Comparison of ENCODE assay signal across 26 mouse cellular contexts in genomic region chr11:21374096-21374495, GRCm38 (mm10). TPM values are rescaled to one million over a fixed set of nuclear protein-coding genes. Genes with fewer than 3 reads are reported as not detected.
DNase-seq lines count a peak whose midpoint lies in the region; ATAC-seq and TF ChIP-seq lines count a peak whose summit lies in the region.
"Had no signal": no experiment of that assay in that cellular context is flagged by ENCODE, and none has a peak within 500 bp of the region (broad histone marks: within the 10 kb centered on the region; RNA-seq: fewer than 3 reads in every experiment).

No protein-coding gene starts in this region.

- no peak overlapping the region for H3K27ac ChIP-seq in stomach, postnatal 0 days (replicated peaks)
- H3K27ac ChIP-seq: forebrain, embryonic 15.5 days; heart, embryonic 10.5 days; hindbrain, embryonic 15.5 days; liver, embryonic 13.5 days; macrophage; neural tube, embryonic 15.5 days had no signal

- peak; percentile 21 for DNase-seq in heart, postnatal 4 days
- DNase-seq in heart, postnatal 25 days (ENCODE audit: low spot score) = no peak
- DNase-seq in kidney, adult 8-10 months = peak; percentile 52 to 53
- no peak for DNase-seq in kidney, postnatal 4 days
- peak; percentile 6 to 25 for DNase-seq in left cerebral cortex, postnatal 14 days (ENCODE audit: low spot score in 2 of 2)
- no peak for DNase-seq in left cerebral cortex, adult 18-20 months (ENCODE audit: low spot score in 2 of 2)
- DNase-seq in NIH3T3 (ENCODE audit: low read depth) = peak; percentile 14
- DNase-seq in stomach, postnatal 0 days (ENCODE audit: low spot score) = no peak
- DNase-seq: adrenal gland, postnatal 25 days; cerebellum, adult 2 months; cerebellum, postnatal 25 days; gastrocnemius, postnatal 25 days; heart, adult 11 months; left cerebral cortex, postnatal 4 days; liver, embryonic 13.5 days; lung, adult 2 months; lung, postnatal 10 days; midbrain, embryonic 14.5 days; right cerebral cortex, postnatal 4 days; thymus, adult 2 months; thymus, postnatal 36 days had no signal

- TF ChIP-seq EP300 in stomach, postnatal 0 days (optimal IDR thresholded peaks at IDR 0.05) = no peak

- 0 out of 2 replicates have a peak, but pooled peaks cover 3% of the 10 kb centered on the region for H3K4me1 ChIP-seq in stomach, postnatal 0 days (replicated peaks; ENCODE audit: control insufficient read depth, insufficient read depth)

- WGBS in stomach, postnatal 0 days = 72% methylated on average over 3 of the region's 3 CpGs

- TF ChIP-seq CTCF in stomach, postnatal 0 days (IDR thresholded peaks at IDR 0.05; ENCODE audit: low read depth) = no peak

- no peaks in the 10 kb centered on the region for H3K9me3 ChIP-seq in stomach, postnatal 0 days (ENCODE audit: control insufficient read depth, low read length)
- H3K9me3 ChIP-seq: forebrain, embryonic 15.5 days; heart, embryonic 10.5 days; hindbrain, embryonic 15.5 days; liver, embryonic 13.5 days; neural tube, embryonic 15.5 days had no signal

- no peak overlapping the region for H3K4me3 ChIP-seq in stomach, postnatal 0 days (ENCODE audit: low read depth, low read length)
- H3K4me3 ChIP-seq: forebrain, embryonic 15.5 days; heart, embryonic 10.5 days; hindbrain, embryonic 15.5 days; liver, embryonic 13.5 days; neural tube, embryonic 15.5 days had no signal

- no peaks in the 10 kb centered on the region for H3K27me3 ChIP-seq in stomach, postnatal 0 days (ENCODE audit: control insufficient read depth, insufficient read depth, low read length)
- H3K27me3 ChIP-seq: forebrain, embryonic 15.5 days; hindbrain, embryonic 15.5 days; neural tube, embryonic 15.5 days had no signal

- no peak for ATAC-seq in stomach, postnatal 0 days (ENCODE audit: low FRiP score, low TSS enrichment)
- ATAC-seq: forebrain, embryonic 15.5 days had no signal

- no peak overlapping the region for H3K4me2 ChIP-seq in stomach, postnatal 0 days (replicated peaks; ENCODE audit: low read depth)
- H3K4me2 ChIP-seq: forebrain, embryonic 15.5 days; hindbrain, embryonic 15.5 days; liver, embryonic 13.5 days; neural tube, embryonic 15.5 days had no signal

- no peak overlapping the region for H3K9ac ChIP-seq in stomach, postnatal 0 days (ENCODE audit: low read length)
- H3K9ac ChIP-seq: forebrain, embryonic 15.5 days; hindbrain, embryonic 15.5 days; liver, embryonic 13.5 days; neural tube, embryonic 15.5 days had no signal

- intact Hi-C loops in heart, postnatal 25 days (cut with DNase I) = loop anchor here (5.0 kb wide), 1 partner anchor 193 kb away; no protein-coding TSS in a partner anchor
- intact Hi-C loops in left cerebral cortex, postnatal 14 days (cut with DNase I) = no loop called here

- no peaks in the 10 kb centered on the region for H3K36me3 ChIP-seq in stomach, postnatal 0 days (ENCODE audit: control insufficient read depth, insufficient read depth, low read length)
- H3K36me3 ChIP-seq: forebrain, embryonic 15.5 days; heart, embryonic 10.5 days; hindbrain, embryonic 15.5 days; liver, embryonic 13.5 days; neural tube, embryonic 15.5 days had no signal

RNA-seq across cellular contexts. Expression of gene Ugp2, which starts 3.1 kb away (rescaled TPM):
- 100 to 1,000 TPM; 216 to 221 TPM for total RNA-seq in heart, postnatal 4 days (2021)
- 100 to 1,000 TPM; 206 to 224 TPM for total RNA-seq in heart, postnatal 25 days (2021)
- total RNA-seq in left cerebral cortex, postnatal 14 days (2021) = 10 to 100 TPM; 61.1 to 65.7 TPM
- total RNA-seq in left cerebral cortex, adult 18-20 months (2021) = 10 to 100 TPM; 76.7 to 79.5 TPM
- polyA plus RNA-seq in stomach, postnatal 0 days (2015; fragmentation: Nextera tagmentation; extraction: Ambion mirVana) = 124 and 128 TPM in 2 replicates

Comparison
In these comparisons a context has a peak if more than half of its experiments do, and no peak if none do; other contexts are left out.
1. DNase-seq: peak in heart, postnatal 4 days (single experiment), kidney, adult 8-10 months (2 of 2), left cerebral cortex, postnatal 14 days (2 of 2) and NIH3T3 (single experiment); none in heart, postnatal 25 days (single experiment), kidney, postnatal 4 days (0 of 2), left cerebral cortex, adult 18-20 months (0 of 2) and stomach, postnatal 0 days (single experiment).